Mouse (Mus musculus): ENCODE results near the gene Olfr954. TPM values are rescaled to one million over a fixed set of nuclear protein-coding genes. Genes with fewer than 3 reads are reported as not detected.

Gene Olfr954
- total RNA-seq (2023), result not detected

GRCm38 (mm10) chr9:39456401-39456800 lies at the start of gene Olfr954:
Gene Olfr954, plus strand, starts transcription at chr9:39456701.

DNA sequence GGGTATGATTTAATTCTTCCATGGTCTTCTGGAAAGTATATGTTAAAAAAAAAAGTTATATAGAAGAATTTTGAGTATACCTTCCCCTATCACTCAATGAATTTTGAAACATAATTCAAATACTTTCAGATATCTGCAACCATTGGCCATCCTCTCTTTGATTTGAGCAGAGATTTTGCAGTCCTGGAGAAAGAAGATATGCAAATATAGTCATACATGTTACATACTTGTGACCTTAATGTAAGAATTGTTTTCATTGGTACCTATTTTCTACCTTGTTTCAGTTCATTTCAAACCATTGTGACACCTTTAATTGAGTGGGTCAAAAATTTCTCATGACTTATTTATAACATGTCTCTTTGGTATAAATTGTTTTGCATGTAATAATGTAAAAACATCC lies 29.5 kb upstream of the Olfr954 start, which contains the start of gene Olfr952:
Gene Olfr952 (minus strand): TSS at position 101 of the 400 bp plus-strand sequence.

GRCm38 (mm10) chr9:39471844-39472243 lies 15.3 kb downstream of the Olfr954 start, which contains the start of gene Olfr955:
Gene Olfr955, minus strand, starts transcription at chr9:39471944.

GRCm38 (mm10) chr9:39493895-39494294 lies 37.4 kb downstream of the Olfr954 start, which contains the start of gene Olfr44:
Gene Olfr44, minus strand, starts transcription at chr9:39493995.

Other genes starting within 250 kb of the Olfr954 start
- gene Olfr1537, start 206.7 kb upstream of the Olfr954 start, total RNA-seq (2023), result not detected
- gene Olfr945, start 179.9 kb upstream of the Olfr954 start, total RNA-seq (2023), result not detected
- not detected for gene Olfr948, start 130.7 kb upstream of the Olfr954 start, total RNA-seq (2023)
- gene Olfr951, start 69.3 kb upstream of the Olfr954 start, total RNA-seq (2023), result not detected
- gene Olfr952, start 29.6 kb upstream of the Olfr954 start, total RNA-seq (2023), result not detected
- not detected for gene Olfr955, start 15.2 kb downstream of the Olfr954 start, total RNA-seq (2023)
- gene Olfr44, start 37.3 kb downstream of the Olfr954 start, total RNA-seq (2023), result not detected
- gene Olfr957, start 59.1 kb downstream of the Olfr954 start, total RNA-seq (2023), result not detected
- not detected for gene Olfr958, start 97.4 kb downstream of the Olfr954 start, total RNA-seq (2023)
- not detected for gene Olfr959, start 118.9 kb downstream of the Olfr954 start, total RNA-seq (2023)
- gene AW551984, start 147.7 kb downstream of the Olfr954 start, total RNA-seq (2023), result under 1 TPM in 1 of 2 experiments, not detected in 1; 0.09 TPM
- not detected for gene Olfr148, start 154.0 kb downstream of the Olfr954 start, total RNA-seq (2023)
- gene Olfr960, start 164.7 kb downstream of the Olfr954 start, total RNA-seq (2023), result not detected
- gene Olfr961, start 188.4 kb downstream of the Olfr954 start, total RNA-seq (2023), result not detected
- not detected for gene Olfr963, start 210.5 kb downstream of the Olfr954 start, total RNA-seq (2023)

All from neutrophil, adult 83 days (primary cell).